Mouse (Mus musculus) CD4-positive, CD25-positive, alpha-beta regulatory T cell (primary cell): ENCODE measurements around the gene Gemin5. TPM values are rescaled to one million over a fixed set of nuclear protein-coding genes. Genes with fewer than 3 reads are reported as not detected.

Experiments
- polyA plus RNA-seq: library from polyadenylated mRNA; unstranded; fragments of 100-300 nt; shearing (Covaris generic); gene quantifications from one replicate; pipeline ENCODE4 v1.2.1, GENCODE M21; 2017

Gemin5 gene
- polyA plus RNA-seq, result 17.7 TPM

DNA sequence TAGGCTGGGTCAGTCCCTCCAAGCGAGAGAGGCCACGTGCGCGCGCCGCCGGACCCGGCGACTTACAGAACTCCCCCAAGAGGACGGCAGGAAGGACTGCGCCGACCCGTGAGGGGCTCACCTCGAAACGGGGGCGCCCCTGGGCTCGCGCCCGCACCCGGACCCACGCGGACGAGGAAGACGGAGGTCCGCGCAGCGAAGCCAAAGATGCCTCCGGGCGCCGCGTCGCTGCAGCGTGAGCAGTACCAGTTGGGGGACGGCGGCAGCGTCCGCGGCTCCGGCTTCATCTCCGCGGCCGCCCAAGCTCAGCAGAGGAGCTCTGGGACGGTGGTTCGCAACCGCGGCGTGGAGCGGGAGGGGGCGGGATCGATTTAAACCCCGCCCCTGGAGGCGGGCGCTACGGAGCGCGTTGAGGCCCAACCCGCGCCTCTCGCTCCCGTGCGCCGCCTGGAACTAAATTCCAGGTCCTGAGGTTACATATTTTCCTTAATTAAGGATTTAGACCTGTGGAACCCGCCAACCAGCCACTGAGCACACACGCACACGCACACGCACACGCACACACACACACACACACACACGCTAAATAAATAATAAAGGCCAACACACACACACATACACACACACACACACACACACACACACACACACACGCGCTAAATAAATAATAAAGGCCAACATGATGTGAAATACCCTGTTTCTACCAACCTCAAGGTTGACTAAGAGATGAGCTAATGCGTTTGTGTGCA is at the start of gene Gemin5:
Gene Gemin5 (minus strand): TSS at position 373 of the 749 bp plus-strand sequence.

DNA sequence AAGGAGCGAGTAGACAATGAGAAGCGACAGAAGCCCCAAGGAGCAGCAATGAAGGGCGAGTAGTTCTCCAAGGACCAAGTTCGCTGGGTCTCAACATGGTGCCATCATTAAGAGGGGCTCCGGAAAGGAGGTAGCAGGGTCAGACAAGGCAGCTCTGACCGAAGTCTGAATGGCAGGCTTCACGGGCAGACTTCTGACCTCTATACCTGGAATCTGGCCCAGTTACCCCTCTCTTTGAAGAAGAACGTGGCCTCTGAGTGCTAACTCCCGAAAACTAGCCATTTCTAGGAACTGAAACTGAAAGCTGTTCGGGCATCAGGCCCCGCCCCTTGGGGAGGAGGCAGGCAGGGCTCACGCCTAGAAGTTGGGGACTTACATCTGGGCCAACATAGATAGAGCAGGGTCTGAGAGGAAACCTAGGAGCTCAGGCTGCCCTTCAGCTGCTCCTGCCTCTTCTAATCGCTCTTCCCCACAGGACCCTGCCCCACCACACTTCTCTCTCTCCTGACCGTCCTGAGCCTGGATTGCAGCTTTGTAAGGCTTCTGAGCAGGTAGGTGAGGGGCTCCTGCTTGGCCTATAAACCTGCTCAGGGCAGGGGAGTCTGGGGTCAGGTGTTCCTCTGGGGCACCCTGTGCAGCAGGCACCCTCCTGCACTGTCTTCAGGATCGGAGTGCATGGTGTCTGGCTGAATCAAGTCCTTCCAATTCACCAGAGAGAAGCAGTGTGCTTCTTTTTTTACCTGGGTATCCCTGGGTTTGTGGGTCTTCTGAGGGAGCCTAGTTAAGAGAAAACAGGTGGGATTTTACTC is 31.1 kb upstream of the Gemin5 start, which contains the start of the genes Igtp and Irgm2:
Gene Igtp (plus strand): TSS at position 328 of the 809 bp plus-strand sequence.
Gene Irgm2 (plus strand): TSS at position 390 of the 809 bp plus-strand sequence.

DNA sequence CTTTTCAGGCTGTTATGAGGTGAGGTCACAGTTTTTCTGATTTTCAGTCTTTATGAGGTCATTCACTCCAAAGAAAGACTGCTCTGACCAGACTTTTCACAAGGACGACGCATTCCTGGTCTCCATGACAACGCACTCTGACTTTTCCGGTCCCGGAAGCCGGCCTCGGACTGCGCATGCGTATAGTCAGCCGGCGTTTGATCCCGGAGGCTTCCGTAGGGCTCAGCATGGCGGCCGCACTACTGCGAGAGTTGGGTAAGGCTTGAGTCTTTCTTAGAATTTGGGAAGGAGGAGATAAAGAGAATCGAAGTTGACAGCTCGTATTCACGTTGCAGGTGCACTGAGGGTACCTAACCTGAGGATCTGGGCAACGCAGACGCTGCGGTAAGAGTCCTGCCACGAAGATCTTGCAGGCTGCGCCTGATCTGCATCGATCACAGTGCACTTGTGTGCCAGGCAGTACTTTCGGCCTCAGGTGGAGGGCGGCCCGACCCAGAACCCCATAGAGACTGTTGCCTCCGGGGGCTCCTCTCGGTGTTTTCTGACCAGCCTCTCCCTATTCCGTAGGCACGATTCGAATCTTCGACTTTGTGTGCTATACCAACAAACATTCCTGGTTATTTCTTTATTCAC is 3.2 kb upstream of the Gemin5 start, which contains the start of gene Mrpl22:
Gene Mrpl22 (plus strand): TSS at position 203 of the 633 bp plus-strand sequence.

DNA sequence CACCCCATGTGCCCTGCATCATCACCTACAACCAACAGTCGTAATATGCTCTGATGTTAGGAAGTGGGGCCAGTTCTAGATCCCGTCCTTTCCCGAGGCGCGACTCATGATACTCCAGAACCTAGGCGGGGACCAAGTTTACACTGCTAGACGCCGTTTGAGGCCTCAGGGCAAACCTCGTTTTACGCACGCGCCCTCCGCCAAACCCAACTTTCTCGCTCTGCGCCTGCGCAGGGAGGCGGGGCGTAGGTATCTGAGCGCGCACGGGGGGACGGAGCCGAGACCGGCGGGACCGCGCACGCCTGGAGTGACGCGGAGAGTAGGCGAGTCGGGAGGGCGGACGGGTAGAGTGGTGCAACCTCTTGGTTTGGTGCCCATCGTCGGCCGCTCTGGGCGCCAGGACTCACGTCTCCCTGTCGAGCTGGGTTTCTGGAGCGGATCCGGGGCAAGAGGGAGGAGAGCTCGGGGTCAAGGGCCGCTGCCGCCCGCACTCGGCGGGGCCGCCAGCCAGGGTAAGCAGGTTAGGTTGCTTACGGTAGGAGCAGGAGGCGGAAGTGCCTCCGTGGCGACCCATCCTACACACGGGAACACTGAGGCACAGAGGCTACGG is 64.5 kb downstream of the Gemin5 start, which contains the start of gene Cnot8:
Gene Cnot8 (plus strand): TSS at position 457 of the 610 bp plus-strand sequence.

DNA sequence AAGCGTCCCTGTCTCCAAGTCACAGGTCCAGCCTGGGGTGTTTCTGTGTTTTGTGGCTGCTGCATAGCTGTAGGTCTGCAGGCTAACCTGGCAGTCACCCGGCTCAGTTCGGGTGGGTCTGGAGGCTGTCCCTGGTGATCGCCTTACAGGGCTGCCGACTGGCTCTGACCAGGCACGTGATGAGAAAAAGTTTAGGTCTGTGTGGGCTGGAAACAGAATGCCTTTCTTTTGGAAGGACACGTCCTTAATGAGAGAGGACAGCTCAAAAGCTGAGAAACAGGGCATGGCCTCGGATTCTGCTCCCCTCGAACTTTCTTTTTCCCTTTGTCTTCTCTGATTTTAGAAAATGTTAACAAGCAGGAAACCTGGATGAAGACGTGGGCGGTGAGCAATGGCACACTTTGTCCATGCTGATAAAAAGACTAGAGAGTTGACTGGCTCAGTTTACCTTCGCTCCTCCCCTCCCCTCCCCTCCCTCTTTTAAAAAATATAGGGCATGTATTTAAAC is 75.3 kb downstream of the Gemin5 start, which contains the start of gene Gm12248:
Gene Gm12248 (minus strand): TSS at position 114 of the 508 bp plus-strand sequence.

Other genes starting within 250 kb of the Gemin5 start
- 111 TPM for gene Larp1, start 159.5 kb downstream of the Gemin5 start, polyA plus RNA-seq
- 0.28 TPM for gene Gm12248, start 75.4 kb downstream of the Gemin5 start, polyA plus RNA-seq
- 100 TPM for gene Cnot8, start 64.4 kb downstream of the Gemin5 start, polyA plus RNA-seq
- gene Mrpl22, start 3.1 kb upstream of the Gemin5 start, polyA plus RNA-seq, result 67.5 TPM
- gene Igtp, start 31.0 kb upstream of the Gemin5 start, polyA plus RNA-seq, result 365 TPM
- 45.8 TPM for gene Irgm2, start 31.1 kb upstream of the Gemin5 start, polyA plus RNA-seq
- not detected for gene 4930438A08Rik, start 106.3 kb upstream of the Gemin5 start, polyA plus RNA-seq
- 51.1 TPM for gene Zfp692, start 138.5 kb upstream of the Gemin5 start, polyA plus RNA-seq
- gene Zfp672, start 161.8 kb upstream of the Gemin5 start, polyA plus RNA-seq, result 44.2 TPM
- gene Sh3bp5l, start 162.2 kb upstream of the Gemin5 start, polyA plus RNA-seq, result 21.6 TPM
- not detected for gene Lypd8, start 210.5 kb upstream of the Gemin5 start, polyA plus RNA-seq